Mouse (Mus musculus): ENCODE data around the gene Ppil1.

DNA sequence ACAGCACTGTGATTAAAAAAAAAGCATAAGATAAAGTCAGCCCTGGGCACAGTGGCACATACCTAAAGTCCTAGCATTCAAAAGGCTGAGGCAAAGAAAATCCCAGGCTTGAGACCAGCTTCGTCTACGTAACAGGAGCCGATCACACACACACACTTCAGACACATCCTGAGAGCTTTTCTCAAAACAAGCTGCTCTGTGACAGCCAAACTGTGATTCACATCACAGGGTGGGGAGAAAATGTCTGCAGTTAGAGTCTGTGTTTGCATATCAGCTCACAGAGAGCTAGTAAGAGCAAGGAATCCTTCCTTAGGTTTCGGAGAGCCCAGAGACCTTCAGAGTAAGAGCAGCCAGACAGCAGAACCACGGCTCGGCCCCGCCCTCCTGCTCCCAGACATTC is 36.9 kb upstream of the Ppil1 start:
- TF ChIP-seq CTCF (IDR thresholded peaks at IDR 0.05; ENCODE audit: insufficient read depth, low read depth, low read length) (no peak), POLR2A (IDR thresholded peaks at IDR 0.05; ENCODE audit: insufficient read depth, low read depth, low read length) (no peak)
